Mouse (Mus musculus) testis, postnatal 10 days (tissue): ENCODE results near the gene Anp32e.
"Not testable (repeated sequence)": the region's sequence is repeated elsewhere in the genome, so short reads cannot be mapped to it uniquely, and the experiment has no call there.

ENCODE experiments used
- DNase-seq: peaks from one replicate; pipeline ENCODE4 v3.0.0; 2021; ENCODE audit warnings: low spot score

Gene Anp32e

GRCm38 (mm10) chr3:95928658-95929503, at the start of gene Anp32e:
Gene Anp32e, plus strand, starts transcription at chr3:95929246.
- DNase-seq, result peak; percentile 96

DNA sequence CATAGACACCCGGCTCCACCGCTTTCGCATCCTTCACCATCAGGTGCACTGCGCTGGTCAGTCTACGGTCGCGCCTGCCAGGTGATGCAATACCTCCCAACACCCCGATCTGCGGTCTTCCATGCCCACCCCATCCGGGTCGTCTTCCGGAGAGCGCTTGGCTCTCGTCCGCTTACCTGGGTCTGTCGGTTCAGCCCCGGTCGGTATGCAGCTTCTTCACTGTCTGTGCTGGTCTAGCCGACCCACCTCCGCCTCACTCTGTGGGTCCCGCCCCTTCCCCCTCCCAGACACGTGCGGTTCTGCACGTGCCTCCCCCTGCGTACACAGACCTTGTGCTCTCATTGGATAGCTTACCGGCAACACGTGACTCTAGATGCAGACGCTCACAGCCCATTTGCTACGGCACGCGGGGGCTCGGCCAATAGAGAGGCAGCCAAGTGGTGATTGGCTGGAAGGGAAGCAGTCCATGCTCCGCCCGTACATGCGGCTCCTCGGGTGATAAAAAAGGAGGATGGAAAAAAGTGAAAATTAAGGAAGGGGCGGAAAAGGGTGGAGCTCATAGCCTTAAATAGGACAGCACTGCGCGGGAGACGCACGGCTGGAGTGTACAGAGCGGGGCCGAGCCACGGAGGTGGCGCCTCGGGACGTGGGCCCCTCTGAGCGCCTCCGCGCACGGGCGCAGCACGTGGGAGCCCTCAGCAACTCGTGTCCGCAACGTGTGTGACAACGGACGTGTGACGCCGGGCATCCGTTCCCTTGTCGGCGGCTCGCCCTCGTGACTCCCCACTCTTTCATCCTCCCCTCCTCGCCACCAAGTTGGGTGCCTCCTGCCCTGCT, 46.8 kb upstream of the Anp32e start, which contains the start of gene Ciart:
Gene Ciart (minus strand): TSS at position 273 of the 837 bp plus-strand sequence.
- peak; percentile 92 for DNase-seq

DNA sequence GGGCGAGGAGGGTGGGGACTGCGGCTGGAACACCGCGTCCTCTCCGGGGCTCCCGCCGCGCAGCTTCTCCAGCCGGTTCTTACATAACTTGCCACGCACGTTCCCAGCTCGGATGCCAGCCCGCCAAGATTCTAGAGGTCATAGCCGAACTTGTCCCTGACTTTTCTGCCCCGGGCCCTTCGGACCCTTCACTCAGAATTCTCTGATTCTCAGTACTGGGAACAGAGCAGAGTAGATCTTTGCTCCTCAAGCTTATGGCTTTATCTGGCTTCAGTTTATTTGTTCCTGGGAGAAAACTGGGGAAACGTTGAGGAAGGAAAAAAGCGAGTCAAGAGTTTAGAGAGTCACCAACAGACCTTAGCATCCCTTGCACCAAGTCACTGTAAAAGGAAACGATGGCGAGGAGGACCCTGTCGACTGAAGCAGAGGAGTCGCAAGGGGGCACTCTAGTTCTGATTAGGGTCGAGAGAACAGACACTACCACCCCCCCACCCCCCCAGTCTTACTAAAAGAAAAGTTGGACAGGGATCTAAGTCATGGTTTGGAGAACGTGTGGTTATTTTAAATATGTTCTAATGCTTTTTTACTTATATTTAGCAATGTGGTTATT, 46.1 kb upstream of the Anp32e start:
- peak; percentile 87 for DNase-seq

DNA sequence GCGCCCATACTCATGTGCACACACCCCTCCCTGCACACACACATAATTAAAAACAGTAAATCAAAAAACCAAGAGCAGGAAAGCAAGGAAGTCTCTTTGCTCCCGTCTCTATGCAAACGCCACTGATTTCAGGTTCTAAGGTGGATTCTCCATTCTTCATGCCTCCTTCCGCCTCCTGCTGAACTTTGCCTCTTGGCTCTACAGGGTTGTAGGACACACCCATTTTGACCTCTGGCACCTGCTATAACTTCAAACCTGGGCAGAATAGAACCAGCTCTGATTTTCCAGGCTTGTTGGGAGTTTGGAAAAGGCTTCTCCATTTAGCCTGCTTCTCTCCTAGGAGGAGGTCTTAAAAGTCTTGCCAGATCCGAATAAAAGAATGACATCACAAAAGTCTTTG, 44.6 kb upstream of the Anp32e start:
- no peak for DNase-seq

DNA sequence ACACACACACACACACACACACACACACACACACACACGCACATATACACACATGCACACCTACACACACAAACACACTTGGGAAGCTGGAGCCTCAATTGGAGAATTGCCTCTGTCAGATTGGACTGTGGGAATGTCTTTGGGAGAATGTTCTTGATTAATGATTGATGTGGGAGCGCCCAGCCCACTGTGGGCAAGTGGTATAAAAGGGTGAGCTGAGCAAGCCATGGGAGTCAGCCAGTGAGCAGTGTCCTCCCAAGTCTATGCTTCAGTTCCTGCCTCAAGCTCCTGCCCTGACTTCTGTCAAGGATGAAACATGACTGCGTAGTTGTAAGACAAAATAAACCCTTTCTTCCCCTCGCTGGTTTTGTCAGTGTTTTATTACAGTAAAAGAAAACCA, 41.5 kb upstream of the Anp32e start:
- no peak for DNase-seq

DNA sequence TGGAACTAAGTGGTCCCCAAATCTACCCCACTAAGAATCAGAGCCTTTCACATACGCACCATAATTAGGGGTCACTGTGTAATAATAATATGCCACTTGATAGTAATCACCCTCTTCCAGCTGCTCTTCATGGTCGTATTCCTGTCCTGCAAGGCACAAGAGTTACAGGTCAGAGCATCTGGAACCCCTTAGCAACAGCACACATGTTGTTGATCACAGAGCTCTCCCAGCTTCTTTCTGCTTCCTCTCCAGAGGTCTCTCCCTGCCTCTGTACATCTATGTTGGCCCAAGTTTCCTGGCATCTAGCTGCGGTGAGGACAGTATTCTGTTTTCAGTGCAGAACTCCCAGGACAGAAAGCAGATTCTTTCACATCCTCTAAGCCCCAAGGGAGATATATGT, 39.4 kb upstream of the Anp32e start:
- no peak for DNase-seq

GRCm38 (mm10) chr3:95891211-95892065, 37.6 kb upstream of the Anp32e start, which contains the start of gene BC028528:
Gene BC028528, minus strand, starts transcription at chr3:95892005.
- peak; percentile 56 for DNase-seq

- DNase-seq, result peak; percentile 54
Measured at GRCm38 (mm10) chr3:95892066-95893052, 36.7 kb upstream of the Anp32e start.

- no peak for DNase-seq
Measured at GRCm38 (mm10) chr3:95893126-95893525, 35.9 kb upstream of the Anp32e start.

DNA sequence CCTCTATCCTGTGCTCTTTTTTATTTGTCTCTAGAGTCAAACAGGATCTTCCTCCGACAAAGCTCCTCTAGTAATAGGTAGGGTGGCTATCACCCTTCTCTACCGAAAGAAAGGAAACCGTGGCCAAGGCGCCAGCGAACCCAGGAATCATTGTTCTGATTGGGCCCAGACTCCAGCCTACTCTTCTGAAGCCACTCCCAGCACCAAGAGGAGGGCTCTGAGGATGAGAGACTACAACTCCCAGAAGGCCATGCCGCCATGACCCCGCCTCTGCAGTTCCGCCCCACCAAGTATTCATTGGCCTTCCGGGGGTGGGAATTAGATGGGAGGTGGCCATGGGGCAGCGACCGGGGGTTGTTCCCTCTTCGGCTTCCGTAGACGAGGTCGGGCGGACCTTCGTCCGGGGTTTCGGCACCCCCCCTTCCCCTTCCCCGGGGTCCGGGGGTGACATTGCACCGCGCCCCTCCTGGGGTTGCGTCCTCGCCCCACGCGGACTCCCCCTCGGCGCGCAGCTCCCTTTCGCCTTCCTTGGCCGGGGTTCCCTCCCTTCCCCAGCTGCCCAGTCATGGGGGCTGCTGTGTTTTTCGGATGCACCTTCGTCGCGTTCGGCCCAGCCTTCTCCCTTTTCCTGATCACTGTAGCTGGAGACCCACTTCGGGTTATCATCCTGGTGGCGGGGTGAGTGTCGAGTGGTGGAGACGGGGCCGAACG, 35.3 kb upstream of the Anp32e start, which contains the start of gene Aph1a:
Gene Aph1a (plus strand): TSS at position 364 of the 711 bp plus-strand sequence.
- DNase-seq, result peak; percentile 94

DNA sequence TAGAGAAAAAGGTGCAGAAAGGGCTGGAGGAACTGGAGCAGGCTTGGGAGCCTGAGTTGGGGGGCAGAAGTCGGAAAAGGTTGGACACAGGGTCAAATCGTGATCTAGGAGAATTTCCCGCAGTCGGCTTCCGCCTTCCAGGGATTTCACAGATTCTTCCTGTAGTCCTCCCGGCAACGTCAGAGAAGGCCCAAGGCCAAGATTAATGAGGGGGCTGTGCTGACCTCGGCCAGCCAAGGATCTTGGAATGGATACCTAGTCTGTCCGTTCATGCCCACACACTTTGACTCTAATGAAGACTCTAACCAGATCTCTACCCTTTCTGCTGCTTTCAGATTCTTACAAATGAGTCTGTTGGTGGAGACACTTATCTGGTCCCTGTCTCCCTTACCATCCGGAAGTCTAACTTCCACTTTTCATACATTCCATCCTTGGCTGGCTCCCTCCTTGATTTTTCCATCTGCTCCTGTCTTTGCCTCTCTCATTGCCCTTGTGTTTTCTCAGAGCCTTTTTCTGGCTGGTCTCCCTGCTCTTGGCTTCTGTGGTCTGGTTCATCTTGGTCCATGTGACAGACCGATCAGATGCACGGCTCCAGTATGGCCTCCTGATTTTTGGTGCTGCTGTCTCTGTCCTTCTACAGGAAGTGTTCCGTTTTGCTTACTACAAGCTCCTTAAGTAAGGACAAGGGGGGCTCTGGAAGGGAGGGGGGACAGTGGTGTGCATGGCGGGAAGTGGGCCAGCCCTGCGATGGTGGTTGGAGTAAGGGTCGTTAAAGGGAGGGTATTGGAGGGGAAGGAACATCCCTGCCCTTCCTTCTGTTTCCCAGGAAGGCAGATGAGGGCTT, 34.5 kb upstream of the Anp32e start:
- peak; percentile 83 for DNase-seq

DNA sequence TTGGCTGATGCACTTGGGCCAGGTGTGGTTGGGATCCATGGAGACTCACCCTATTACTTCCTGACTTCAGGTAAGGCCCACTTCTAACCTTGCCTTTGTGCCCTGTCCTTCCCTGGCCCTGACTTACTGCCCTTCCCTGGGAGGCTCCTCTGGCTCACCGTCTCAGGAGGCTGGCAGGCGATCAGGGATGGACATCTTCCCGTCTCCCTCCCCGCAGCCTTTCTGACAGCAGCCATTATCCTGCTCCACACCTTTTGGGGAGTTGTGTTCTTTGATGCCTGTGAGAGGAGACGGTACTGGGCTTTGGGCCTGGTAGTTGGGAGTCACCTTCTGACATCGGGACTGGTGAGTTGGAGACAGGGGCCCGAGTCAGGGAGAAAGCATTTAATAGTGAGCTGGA, 33.5 kb upstream of the Anp32e start:
- DNase-seq, result not testable (repeated sequence)

GRCm38 (mm10) chr3:95899800-95900524, 29.1 kb upstream of the Anp32e start:
- no peak for DNase-seq

DNA sequence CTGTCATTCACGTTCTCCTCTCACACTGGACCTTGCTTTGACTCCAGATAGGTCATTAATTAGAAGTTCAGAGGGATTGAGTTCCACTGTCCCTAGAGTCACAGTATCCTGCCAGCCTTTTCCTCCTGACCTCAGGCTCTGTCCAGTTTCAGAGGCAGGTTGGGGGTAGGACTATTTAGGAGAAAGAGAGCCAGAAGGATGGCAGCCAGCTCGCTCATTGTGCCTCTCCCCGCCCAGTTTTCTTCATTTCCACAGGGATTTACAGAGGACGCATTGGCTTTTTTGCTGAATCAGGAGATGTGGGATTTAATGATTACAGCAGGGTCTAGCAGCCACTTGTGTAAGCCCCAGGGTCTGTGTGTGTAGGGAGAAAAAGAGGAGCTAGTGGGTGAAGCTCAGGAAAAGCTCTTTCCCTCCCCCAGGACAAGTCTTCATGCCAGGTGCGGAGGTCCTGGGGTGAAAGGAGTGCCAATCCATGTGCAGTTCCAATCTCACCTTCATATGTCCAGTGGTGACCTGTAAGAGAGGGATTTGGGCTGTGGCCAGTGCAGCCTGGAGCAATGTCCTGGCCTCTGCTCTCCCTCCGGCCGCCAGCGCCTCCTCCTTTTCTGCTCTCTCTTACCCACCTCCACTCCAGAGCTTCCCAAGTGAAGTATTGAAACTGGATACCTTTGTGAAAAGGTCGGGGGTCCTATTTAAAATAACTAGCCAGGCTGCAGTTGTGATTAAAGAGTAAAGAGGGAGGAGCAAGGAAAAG, 27.3 kb upstream of the Anp32e start:
- no peak for DNase-seq

DNA sequence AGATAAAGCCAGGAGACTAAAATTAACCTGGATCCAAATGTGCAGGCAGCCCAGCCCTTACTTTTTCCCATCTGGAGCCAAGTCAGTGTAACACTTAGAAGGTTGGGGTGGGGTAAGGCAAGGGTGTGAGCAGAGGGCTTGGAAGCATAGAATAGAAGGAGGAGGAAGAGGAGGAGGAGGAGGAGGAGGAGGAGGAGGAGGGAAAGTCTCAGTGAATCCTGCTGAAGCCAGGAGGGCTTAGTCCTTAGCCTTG, 26.7 kb upstream of the Anp32e start:
- no peak for DNase-seq

- no peak for DNase-seq
Measured at GRCm38 (mm10) chr3:95902643-95903042, 26.4 kb upstream of the Anp32e start.

DNA sequence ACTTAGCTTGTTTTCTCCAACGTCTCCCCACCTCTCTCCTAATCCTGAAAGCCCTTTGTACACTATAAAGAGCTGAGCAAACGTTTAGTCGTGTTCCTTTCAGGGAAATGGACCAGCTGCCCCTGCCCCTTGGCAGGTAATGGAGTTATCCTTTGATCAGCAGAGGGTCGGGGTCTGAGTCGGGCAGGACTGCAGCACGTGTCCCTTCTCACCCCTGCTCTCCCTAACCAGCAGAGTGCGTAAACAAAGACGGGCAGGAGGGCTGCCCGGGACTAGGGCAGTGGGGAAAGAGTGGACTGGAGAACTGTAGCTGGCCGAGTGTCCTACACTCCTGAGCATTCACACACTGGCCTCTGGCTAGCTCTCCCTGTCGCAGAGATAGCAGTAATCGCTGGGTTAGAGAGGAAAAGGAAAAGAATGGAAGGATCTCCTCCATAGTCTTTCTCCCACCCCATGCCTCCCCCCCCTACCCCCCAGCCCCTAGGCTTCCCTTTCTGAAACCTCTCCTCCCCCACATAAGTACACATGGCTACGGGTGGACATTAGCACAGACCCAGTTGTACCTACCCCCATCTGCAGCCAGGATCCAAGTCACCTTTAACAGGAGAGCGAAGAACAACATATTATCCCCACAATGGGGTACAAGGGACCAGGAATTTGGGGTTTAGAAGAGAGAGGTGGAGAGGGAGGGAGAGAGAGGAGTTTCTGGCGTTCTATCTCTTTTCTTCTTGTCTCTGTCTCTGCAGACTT, 25.1 kb upstream of the Anp32e start:
- DNase-seq, result no peak
